Mouse (Mus musculus): ENCODE measurements around the gene Marc2.

The Marc2 gene

DNA sequence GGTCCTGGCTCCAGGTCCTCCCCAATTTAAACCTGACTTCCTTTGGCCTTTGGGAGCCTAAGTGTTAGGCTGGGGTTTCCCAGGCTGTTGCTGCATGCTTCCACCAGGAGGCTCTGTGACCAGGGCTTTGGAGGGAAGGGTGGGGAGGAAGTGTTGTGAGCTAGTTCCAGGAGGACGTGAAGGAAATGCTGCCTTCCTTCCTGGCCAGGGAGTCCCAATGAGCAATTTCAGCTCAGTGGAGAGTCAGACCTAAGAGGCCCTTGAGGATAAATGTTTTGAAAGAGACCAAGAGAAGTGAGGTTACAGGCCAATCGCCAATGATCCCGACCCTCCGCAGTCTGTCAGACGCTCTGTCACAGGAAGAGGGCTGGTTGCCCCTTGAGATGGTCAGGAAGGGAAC is 7.1 kb upstream of the Marc2 start:
- DNase-seq: peak; percentile 79

DNA sequence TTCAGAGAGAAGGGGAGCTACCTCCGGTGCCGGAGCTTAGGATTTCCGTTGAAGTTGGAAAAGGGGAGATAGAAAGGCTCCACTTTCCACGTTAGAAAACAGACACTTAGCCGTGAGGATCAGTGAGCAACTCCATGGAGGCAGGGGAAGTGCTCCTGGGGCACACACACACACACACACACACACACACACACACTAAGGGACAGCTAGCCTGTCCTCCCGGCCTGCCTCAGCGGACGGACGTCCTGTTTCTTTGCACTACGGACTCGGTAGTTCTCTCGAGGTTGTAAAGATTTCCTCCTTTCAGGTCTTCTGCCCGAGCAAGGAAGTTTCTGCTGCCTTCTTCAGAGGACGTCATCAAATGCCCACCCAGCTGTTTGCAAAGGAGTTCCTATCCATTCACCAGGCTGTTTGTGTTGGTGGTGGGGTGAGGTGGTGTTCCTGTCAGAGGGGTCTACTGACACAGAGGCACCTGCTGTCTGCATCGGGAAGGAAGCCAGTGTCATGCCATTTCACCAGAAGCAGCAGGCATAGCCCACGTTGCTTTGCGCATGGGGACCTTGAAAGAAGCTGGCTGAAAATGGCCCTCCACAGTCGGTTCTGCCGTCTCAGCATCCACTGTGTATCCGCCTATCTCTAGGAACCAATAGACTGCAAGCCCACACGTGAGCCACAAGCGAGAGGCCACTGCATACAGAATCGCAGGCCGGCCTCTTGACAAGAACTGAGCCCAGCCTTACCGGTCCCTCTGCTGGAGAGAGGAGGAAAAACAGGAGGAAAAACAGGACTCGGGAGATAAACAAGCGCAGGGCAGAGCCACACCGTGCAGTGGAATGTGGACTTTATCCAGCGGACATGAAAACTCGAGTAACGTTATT is 5.7 kb upstream of the Marc2 start:
- peak; percentile 89 for DNase-seq

DNA sequence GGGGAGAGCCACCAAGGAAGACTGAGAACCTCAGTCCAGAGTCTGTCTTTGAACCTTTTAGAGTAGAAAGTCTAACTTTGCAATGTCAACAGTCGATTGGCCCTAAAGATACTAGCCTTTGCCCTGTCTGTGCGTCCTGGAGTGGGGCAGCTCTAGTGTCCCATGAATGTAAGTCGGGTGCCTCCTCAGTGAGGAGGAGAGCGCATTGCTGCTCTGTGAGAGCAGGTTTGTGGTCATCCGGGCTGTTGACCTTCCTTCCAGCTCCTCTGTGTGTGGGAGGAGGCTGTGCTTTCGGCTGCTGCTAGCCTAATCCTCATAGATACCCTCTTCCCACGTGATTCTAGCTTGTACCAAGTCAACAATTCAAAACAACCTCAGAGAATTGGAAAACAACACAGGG is 4.9 kb upstream of the Marc2 start:
- no peak for DNase-seq

DNA sequence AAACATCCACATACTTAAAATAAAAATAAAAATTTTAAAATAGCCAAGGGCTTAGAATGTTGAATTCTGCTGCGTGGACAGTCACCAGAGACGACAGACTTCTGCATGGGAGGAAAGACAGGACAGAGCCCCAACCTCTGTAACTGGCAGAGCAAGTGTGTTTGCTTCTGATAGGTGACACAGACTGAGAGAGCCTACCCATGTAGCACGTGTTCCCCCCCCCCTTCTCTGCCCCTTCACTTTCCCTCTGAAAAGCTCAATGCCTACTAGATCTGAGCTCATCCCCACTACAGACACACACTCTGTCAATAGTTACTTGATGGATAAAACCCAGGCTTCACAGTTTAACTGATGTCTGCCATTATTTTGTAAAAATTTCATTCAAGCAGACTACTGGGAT is 722 bp upstream of the Marc2 start:
- no peak for DNase-seq

DNA sequence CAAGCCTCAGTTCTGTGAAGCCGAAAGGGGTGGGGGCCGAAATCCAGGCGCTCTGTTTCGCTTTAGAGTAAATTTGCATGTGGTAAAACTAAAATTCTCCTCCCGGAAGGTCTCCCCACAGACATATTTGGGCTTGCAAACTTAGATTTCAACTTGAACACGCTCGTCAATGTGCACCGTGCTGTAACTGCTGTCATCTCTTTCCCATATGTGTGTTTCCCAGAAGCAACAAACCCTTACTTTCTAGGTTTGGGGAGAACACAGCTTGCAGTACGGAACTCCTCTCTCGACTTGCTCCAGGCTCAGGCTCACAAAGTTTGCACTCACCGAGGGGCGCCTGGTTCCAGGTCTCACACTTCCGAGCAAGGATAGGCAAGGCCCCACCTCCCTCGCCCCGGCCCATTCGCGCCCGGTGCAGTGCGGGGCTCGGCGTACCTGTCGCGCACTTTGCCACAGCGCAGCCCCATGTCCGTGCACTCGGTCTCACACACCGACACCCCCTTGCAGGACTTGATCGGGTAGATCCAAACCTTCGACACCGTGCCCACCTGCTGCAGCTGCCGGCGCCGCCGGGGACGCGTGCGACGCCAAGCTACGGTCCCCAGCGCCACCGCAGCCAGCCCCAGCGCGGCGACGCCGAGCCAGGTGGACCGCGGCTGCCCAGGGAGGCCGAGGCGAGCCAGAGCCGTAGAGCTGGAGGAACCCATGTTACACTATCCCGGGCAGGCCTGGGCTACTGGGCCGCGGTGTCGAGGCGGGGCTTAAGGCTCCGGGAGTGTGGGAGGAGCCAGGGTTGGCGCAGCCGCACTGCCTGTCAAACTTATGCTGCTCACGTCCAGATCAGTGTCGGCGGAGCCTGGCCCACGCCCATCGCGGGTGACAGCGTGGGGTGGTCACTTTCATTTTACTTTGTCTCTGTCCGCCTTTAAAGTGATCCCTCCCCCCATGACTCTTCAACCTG is 860 bp downstream of the Marc2 start:
- DNase-seq: peak; percentile 90

- peak; percentile 23 for DNase-seq
Observed at GRCm38 (mm10) chr1:184844326-184845066, 1.8 kb downstream of the Marc2 start.

- DNase-seq: no peak
Observed at GRCm38 (mm10) chr1:184837649-184838048, 8.6 kb downstream of the Marc2 start.

DNA sequence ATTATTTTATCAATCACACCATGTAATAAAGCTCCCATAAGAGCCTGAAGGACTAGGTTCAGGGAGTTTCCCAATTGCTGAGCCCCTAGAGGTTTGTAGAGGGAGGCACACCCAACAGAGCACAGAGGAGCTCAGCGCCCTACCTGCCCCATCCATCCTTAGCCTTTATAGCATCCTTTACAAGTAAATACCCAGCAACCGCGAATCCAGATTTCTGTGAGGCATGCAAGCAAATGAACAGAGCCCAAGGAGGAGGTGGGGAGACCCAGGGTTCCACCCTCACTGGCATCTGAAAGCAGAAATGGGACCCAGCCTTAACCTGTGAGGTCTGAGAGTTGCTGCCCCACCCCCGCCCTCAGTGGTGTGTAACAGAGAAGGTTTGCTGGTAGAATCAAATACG is 9.9 kb downstream of the Marc2 start:
- no peak for DNase-seq

DNA sequence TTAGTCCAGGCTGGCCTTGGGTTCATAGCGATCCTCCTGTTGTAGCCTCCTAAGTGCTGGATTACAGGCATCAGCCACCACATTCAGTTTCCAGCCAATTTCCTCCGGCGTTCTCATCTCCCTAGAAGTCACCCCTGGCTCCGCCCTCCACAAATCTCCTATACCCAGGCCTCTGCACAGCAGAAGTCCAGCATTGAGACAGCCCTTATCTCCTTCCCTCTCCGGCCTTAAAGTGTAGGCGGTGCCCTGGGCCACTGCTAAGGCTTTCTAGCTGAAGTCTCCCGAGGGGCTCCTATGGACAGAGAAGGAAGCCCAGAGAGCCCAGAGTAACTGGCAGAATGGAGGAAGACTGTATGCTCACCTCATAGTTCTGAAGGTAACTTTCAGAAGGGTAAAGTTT is 12.8 kb downstream of the Marc2 start:
- DNase-seq: no peak

GRCm38 (mm10) chr1:184832211-184832610 is 14.0 kb downstream of the Marc2 start:
- no peak for DNase-seq

GRCm38 (mm10) chr1:184829897-184830296 is 16.4 kb downstream of the Marc2 start:
- no peak for DNase-seq

- peak; percentile 29 for DNase-seq
Observed at GRCm38 (mm10) chr1:184827175-184827701, 19.0 kb downstream of the Marc2 start.

DNA sequence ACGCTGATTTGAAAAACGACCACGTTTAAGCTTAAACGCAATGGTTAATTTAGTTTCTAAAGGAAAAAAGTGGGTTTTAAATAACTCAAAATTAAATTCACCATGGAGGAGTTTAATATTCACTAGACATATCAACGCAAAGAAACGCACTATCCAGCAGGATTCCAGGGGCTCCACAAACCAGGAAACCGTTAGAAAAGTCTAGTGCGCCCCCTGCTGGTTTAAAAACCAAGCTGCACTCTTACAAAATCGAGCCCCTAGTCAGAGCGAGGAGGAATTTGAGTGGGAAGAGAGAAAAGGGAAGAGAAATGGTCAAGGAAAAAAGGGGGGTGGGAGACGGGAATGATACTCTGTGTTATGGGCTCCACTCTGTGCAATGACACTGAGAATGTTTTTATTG is 21.2 kb downstream of the Marc2 start:
- peak; percentile 75 for DNase-seq

GRCm38 (mm10) chr1:184824439-184824851 is 21.8 kb downstream of the Marc2 start:
- peak; percentile 94 for DNase-seq

DNA sequence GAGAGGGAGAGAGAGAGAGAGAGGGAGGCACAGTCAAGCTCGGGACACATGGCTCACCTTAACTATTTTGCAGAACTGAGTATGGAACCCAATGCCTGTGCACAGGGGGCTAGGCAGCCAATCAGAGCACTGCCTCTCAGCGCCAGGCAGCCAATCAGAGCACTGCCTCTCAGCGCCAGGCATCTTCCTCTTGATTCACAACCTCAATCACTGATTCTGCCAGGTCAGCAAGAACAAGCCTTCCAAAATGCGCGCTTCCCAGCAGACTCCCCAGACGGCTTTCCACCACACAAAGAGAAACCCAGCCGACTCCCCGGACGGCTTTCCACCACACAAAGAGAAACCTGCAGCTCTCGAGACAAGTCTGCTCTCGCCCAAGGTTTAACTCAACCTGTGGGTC is 23.6 kb downstream of the Marc2 start:
- peak; percentile 64 for DNase-seq

GRCm38 (mm10) chr1:184817768-184818167 is 28.5 kb downstream of the Marc2 start:
- DNase-seq: no peak

DNA sequence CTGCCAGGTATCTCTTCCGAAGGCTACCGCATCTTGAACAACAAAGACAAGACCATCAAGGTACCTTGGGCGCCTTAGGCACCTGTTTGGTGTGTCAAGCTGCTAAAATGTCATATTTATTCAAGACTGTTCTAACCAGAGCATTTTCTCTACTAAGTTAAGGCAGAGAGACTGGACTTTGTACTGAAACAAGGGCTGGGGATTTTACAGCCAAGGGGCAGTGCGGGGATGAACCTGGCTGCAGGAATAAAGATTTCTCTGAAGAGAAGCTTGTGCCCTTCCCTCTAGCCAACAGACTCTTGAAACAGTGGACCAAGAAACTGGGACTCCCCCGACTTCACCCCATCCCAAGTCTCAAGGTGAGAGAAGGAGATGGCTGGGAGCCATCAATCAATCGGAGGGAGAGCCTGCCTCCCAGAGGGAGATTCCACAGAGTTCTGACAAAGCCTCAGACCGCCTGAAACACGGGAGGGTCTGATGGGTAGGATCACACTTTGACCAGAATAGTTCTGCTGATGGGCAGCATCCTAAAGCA is 34.5 kb downstream of the Marc2 start:
- no peak for DNase-seq

DNA sequence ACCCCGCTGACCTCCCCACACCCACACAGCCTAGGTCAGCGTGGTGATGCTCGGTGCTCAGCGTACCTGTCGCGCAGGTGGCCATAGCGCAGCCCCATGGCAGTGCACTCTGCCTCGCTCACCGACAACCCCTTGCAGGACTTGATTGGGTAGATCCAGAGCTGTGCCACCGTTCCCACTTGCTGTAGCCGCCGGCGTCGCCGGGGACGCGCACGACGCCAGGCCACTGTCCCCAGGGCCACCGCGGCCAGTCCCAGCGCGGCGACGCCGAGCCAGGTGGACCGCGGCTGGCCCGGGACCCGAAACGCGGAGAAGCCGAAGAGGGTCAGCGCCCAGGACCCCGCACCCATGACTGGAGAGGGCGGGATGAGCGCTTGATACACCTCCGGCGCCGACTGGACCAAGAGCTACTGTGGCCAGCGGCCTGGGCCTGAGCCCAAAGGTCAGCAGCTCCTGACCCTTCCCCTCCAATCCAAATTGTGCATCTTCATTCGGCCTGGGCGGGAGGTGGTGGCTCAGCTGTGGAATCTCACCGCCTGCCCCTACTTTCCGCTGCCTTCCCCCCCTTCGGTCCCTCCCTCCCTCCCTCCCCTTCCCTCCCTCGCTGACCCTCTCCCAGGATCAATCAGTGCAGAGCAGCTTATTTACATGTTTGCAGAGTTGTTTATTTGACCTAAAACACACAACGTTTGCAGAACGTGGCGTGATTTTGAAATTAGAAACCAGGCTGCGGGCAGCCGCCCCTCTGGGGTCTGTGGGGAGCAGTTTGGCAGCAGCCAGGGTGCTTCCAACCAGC is 35.3 kb downstream of the Marc2 start, which contains the start of gene Marc1:
Gene Marc1 (minus strand): TSS at position 534 of the 796 bp plus-strand sequence.
- DNase-seq: peak; percentile 31

GRCm38 (mm10) chr1:184809578-184810001 is 36.7 kb downstream of the Marc2 start:
- no peak for DNase-seq

DNA sequence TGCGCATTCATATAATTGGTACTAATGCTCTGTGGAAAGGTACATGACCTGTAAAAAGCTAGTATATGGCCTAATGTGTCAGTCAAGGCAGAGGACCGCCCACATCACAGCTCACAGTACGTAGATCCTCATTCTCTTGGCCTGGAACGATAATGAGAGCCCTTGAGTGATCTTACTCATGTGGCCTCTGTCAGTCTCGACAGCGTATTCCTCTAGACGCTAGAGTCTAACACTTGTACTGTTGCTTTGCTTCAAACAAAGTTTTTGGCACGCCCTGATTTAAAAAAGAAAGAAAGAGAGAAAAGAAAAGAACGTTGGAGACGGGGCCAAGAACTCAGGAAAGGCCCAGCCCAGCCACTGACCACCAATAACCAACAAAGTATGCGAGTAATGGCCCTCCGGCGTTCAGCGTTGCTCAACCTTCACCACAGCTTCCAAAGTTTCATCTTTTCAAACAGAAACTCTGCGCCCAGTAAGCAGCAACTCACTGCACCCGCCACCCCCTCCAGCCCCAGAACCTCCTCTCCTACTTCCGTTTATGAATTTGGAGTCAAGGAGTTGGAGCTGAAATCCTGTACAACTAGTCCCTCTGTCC is 37.7 kb downstream of the Marc2 start:
- DNase-seq: no peak

Data from embryo, embryonic 11 days (tissue).